Mouse (Mus musculus) liver, embryonic 14.5 days (tissue): ENCODE results near the gene Fhit. TPM values are rescaled to one million over a fixed set of nuclear protein-coding genes. Genes with fewer than 3 reads are reported as not detected.

Source experiments
- ATAC-seq: fragments of 200-750 bp; cut with Nextera tagmentation; 2 replicates; pipeline ENCODE4 v1.8.0; 2017; ENCODE audit warnings: moderate number of reproducible peaks, mild to moderate bottlenecking, moderate library complexity; ENCODE audit not compliant: insufficient read depth
- DNase-seq, 3 experiments: peaks; one replicate each; pipeline ENCODE4 v3.0.0-alpha.2; 2012 to 2013; ENCODE audit warnings: low read depth in 3 of 3, low spot score in 3 of 3
- H3K27ac ChIP-seq: fragments of 300-500 bp; sonication (generic); 2 replicates; pipeline ENCODE4 v1.5.1; 2014; ENCODE audit warnings: moderate library complexity, mild to moderate bottlenecking, control low read depth, inconsistent platforms
- H3K27me3 ChIP-seq: fragments of 300-500 bp; sonication (generic); 2 replicates; pipeline ENCODE4 v1.6.1; 2014; ENCODE audit warnings: mild to moderate bottlenecking, low read length, moderate library complexity; ENCODE audit not compliant: control insufficient read depth, insufficient read depth
- H3K36me3 ChIP-seq: fragments of 300-500 bp; sonication (generic); replicated peaks from 2 replicates; pipeline ENCODE4 v1.6.1; 2014; ENCODE audit warnings: low read depth; ENCODE audit not compliant: control insufficient read depth, insufficient read depth
- H3K4me1 ChIP-seq, 2 experiments: fragments of 200-500 bp in 1 of 2; fragments of 300-500 bp in 1 of 2; sonication (generic) in 1 of 2; replicated peaks; 2 replicates each; pipeline ENCODE4 v1.6.1; 2012 to 2014; ENCODE audit warnings: antibody characterized with exemption in 1 of 2, inconsistent platforms in 1 of 2, low read length in 1 of 2; ENCODE audit not compliant: control insufficient read depth in 2 of 2, insufficient read depth in 2 of 2
- H3K4me2 ChIP-seq: fragments of 300-500 bp; sonication (generic); 2 replicates; pipeline ENCODE4 v1.6.1; 2014; ENCODE audit warnings: low read depth, mild to moderate bottlenecking, control low read depth, moderate library complexity
- H3K4me3 ChIP-seq, 2 experiments: fragments of 200-500 bp in 1 of 2; fragments of 300-500 bp in 1 of 2; sonication (generic) in 1 of 2; 2 replicates each; pipeline ENCODE4 v1.5.1; 2012 to 2014; ENCODE audit warnings: low read depth in 2 of 2, low read length in 2 of 2, mild to moderate bottlenecking in 2 of 2, control low read depth in 1 of 2, inconsistent platforms in 1 of 2, moderate library complexity in 1 of 2; ENCODE audit not compliant: insufficient read depth in 1 of 2
- H3K9ac ChIP-seq: fragments of 300-500 bp; sonication (generic); replicated peaks from 2 replicates; pipeline ENCODE4 v1.6.1; 2014; ENCODE audit warnings: mild to moderate bottlenecking, control low read depth, moderate library complexity
- H3K9me3 ChIP-seq: fragments of 300-500 bp; sonication (generic); 2 replicates; pipeline ENCODE4 v1.6.1; 2016; ENCODE audit warnings: low read length, mixed read lengths; ENCODE audit not compliant: control insufficient read depth
- CTCF ChIP-seq: IDR thresholded peaks from 2 replicates; pipeline ENCODE4 v1.5.1; 2016; ENCODE audit warnings: antibody characterized with exemption, low read depth, control low read depth
- EP300 ChIP-seq: IDR thresholded peaks from 2 replicates; pipeline ENCODE4 v1.6.1; 2016; ENCODE audit warnings: antibody characterized with exemption, low read depth
- WGBS: fragments of 180-500 bp; shearing (Covaris S2); extraction: QIAGEN DNeasy Blood & Tissue Kit; methylation state at CpG from one replicate; pipeline ENCODE4 v1.1.7; 2014; ENCODE audit not compliant: insufficient replicate concordance; 5-methylcytosine and 5-hydroxymethylcytosine counted together
- polyA plus RNA-seq, 2 experiments: library from polyadenylated mRNA; depleted of rRNA in 1 of 2; stranded (reverse) in 1 of 2; unstranded in 1 of 2; fragments of >200 nt; fragmentation: Nextera tagmentation in 1 of 2; extraction: Ambion mirVana in 1 of 2; gene quantifications; 2 replicates each; pipeline versions ENCODE4 v1.2.1 to v1.2.3; 2012 to 2014

The Fhit gene
- polyA plus RNA-seq, 2 experiments, result 1.4 to 1.9 TPM

GRCm38 (mm10) chr14:10874595-10875372 is 287.1 kb downstream of the Fhit start:
- no peak overlapping the region for H3K9ac ChIP-seq
- H3K4me2 ChIP-seq, result no peak overlapping the region
- no peaks in the 10 kb centered on the region for H3K4me1 ChIP-seq
- DNase-seq (no peak), ATAC-seq (no peak)
- no peaks in the 10 kb centered on the region for H3K27me3 ChIP-seq
- 50% methylated on average over 3 of the region's 3 CpGs for WGBS
- no peaks in the 10 kb centered on the region for H3K9me3 ChIP-seq
- H3K36me3 ChIP-seq, result no peaks in the 10 kb centered on the region
- TF ChIP-seq CTCF (no peak), EP300 (no peak)
- H3K4me3 ChIP-seq, result no peak overlapping the region
- H3K27ac ChIP-seq, result no peak overlapping the region

DNA sequence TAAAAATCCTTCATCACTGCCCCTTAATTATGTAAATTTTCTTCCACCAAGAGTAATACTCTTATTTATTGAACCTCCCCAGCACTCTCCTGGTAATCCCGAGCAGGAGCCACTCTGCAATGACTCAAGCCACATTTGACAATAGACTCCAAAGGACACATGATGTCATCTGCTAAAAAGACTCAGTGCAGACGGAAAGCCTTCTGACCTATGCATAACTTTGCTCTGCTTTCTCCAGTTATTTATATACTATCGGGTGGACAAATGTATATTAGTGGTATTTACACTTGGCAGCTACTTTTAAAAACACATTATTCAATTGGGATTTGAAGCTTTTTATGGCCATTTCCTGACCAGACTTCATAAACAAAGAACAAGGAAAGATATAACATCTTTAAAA is 304.2 kb downstream of the Fhit start:
- no peak for ATAC-seq
- Histone ChIP-seq H3K9ac (no peak overlapping the region), H3K4me2 (no peak overlapping the region), H3K4me3 (no peak overlapping the region), H3K36me3 (no peaks in the 10 kb centered on the region), H3K4me1 (no peaks in the 10 kb centered on the region), H3K27me3 (no peaks in the 10 kb centered on the region), H3K27ac (no peak overlapping the region), H3K9me3 (no peaks in the 10 kb centered on the region)
- DNase-seq, result no peak
- WGBS, result 46% methylated on average over 3 of the region's 3 CpGs
- TF ChIP-seq EP300 (no peak), CTCF (no peak)

GRCm38 (mm10) chr14:10851936-10852335 is 309.9 kb downstream of the Fhit start:
- Histone ChIP-seq H3K27me3 (no peaks in the 10 kb centered on the region), H3K4me3 (no peak overlapping the region), H3K4me2 (no peak overlapping the region), H3K4me1 (no peaks in the 10 kb centered on the region), H3K9ac (no peak overlapping the region), H3K36me3 (no peaks in the 10 kb centered on the region), H3K9me3 (no peaks in the 10 kb centered on the region), H3K27ac (no peak overlapping the region)
- WGBS, result 52% methylated on average over 1 of the region's 1 CpGs
- ATAC-seq, result no peak
- DNase-seq, result no peak
- TF ChIP-seq CTCF (no peak), EP300 (no peak)

DNA sequence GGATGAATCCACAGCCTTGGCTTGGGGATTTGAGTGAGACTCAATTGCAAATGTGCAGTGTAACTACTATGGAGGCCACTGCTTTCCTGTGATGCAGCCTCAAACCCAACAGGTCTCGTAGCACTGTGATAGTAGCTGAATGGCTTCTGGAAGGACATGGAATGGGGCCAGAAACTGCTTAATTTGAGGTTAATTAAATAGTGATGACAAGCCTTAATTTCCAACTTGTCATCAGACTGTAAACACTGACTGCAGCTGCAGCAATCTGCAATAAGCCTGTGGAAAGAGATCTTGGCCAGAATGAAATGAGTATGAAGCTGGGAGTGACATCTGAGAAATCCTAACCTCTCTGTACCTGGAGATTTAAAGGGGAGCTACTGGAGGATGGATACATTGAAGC is 325.8 kb downstream of the Fhit start:
- Histone ChIP-seq H3K4me3 (no peak overlapping the region), H3K27ac (no peak overlapping the region), H3K27me3 (no peaks in the 10 kb centered on the region), H3K9ac (no peak overlapping the region), H3K9me3 (no peaks in the 10 kb centered on the region), H3K36me3 (no peaks in the 10 kb centered on the region), H3K4me2 (no peak overlapping the region), H3K4me1 (no peaks in the 10 kb centered on the region)
- TF ChIP-seq EP300 (no peak), CTCF (no peak)
- DNase-seq (no peak), ATAC-seq (no peak)
- 63% methylated on average over 1 of the region's 1 CpGs for WGBS

GRCm38 (mm10) chr14:10824819-10825218 is 337.0 kb downstream of the Fhit start:
- H3K9ac ChIP-seq, result no peak overlapping the region
- H3K4me3 ChIP-seq, result no peak overlapping the region
- no peaks in the 10 kb centered on the region for H3K4me1 ChIP-seq
- H3K9me3 ChIP-seq, result no peaks in the 10 kb centered on the region
- DNase-seq, result no peak
- ATAC-seq, result no peak
- no peak overlapping the region for H3K27ac ChIP-seq
- no peaks in the 10 kb centered on the region for H3K27me3 ChIP-seq
- no peaks in the 10 kb centered on the region for H3K36me3 ChIP-seq
- WGBS, result 59% methylated on average over 4 of the region's 4 CpGs
- no peak for TF ChIP-seq CTCF
- TF ChIP-seq EP300, result no peak
- H3K4me2 ChIP-seq, result no peak overlapping the region
